Mouse (Mus musculus) kidney, adult 9 months (tissue): Measurements from ENCODE around the gene Ctdspl2.

Experiments
- DNase-seq: peaks from one replicate; pipeline ENCODE4 v3.0.0; 2022

The Ctdspl2 gene

DNA sequence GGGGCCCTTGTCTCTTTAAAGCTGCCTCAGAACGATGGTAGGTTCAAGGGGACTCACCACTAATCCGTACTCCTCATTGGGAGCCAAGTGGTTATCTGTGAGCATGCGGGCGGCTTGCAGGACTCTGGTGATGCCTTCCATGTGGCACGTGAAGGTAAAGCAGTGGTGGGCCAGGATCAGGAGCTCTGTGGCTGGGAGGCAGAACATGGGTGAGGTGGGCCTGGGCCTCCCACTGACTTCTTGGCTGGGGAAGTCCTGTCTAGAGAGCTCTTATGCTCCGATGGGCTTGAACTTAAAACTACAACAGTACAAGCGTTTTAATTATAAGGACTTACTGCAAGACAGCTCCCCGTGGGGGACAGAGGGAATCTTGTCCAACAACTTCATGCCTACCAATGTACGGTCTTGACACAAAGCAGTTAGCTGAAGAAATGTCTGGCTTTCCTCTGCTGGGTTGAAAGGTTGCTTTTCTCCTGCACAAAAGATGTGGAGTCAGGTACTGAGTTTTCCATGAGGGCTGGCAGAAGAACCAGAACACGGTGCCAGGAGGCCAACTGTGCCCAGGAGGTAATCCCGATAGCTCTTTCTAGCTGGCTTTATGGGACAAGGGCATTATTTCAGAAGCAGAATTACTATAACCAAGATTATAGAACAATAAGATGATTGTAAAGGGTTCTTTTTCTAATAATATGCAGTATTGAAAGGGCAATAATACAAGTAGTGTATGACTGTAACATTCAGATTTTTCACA is 103.7 kb downstream of the Ctdspl2 start:
- no peak for DNase-seq
